Mouse (Mus musculus): ENCODE measurements around the gene Kat6b.

GRCm38 (mm10) chr14:21501048-21501657 is 19.9 kb downstream of the Kat6b start:
- TF ChIP-seq MYOD1 (IDR thresholded peaks at IDR 0.05; ENCODE audit: control insufficient read depth in 1 of 3, insufficient read length in 2 of 3, low read depth in 2 of 3) (peak in 1 of 3 experiments; percentile 10), E2F4 (IDR thresholded peaks at IDR 0.05; ENCODE audit: insufficient read depth) (no peak), POLR2A (IDR thresholded peaks at IDR 0.05; ENCODE audit: insufficient read length, low read depth) (no peak), REST (IDR thresholded peaks at IDR 0.05; ENCODE audit: insufficient read depth, insufficient read length) (no peak), CEBPB (IDR thresholded peaks at IDR 0.05; ENCODE audit: insufficient read depth, poor library complexity, severe bottlenecking) (no peak)

All from myocyte (in vitro differentiated cells).